Mouse (Mus musculus): ENCODE data around the gene Mcl1. TPM values are rescaled to one million over a fixed set of nuclear protein-coding genes. Genes with fewer than 3 reads are reported as not detected.

Gene Mcl1
- polyA plus RNA-seq, 1 experiment from 2014 or later: 54.2 TPM

GRCm38 (mm10) chr3:95672861-95673706 lies 14.5 kb downstream of the Mcl1 start:
- 0 out of 2 replicates have a peak overlapping the region, but pooled peaks have one; percentile 35 for H3K27ac ChIP-seq
- 62% methylated on average over 10 of the region's 10 CpGs for WGBS

GRCm38 (mm10) chr3:95673707-95674211 lies 15.2 kb downstream of the Mcl1 start:
- peaks cover 31% of the 10 kb centered on the region for H3K36me3 ChIP-seq

More at GRCm38 (mm10) chr3:95672861-95673706, 14.5 kb downstream of the Mcl1 start:
- 0 out of 2 replicates have a peak overlapping the region, but pooled peaks have one; percentile 46 for H3K9ac ChIP-seq
- no peaks in the 10 kb centered on the region for H3K9me3 ChIP-seq
- peaks cover 38% of the 10 kb centered on the region for H3K4me1 ChIP-seq (replicated peaks)
- ATAC-seq (ENCODE audit: low FRiP score): no peak
- H3K4me2 ChIP-seq: no peak overlapping the region
- H3K36me3 ChIP-seq: peaks cover 34% of the 10 kb centered on the region
- H3K27me3 ChIP-seq: no peaks in the 10 kb centered on the region
- H3K4me3 ChIP-seq: no peak overlapping the region

GRCm38 (mm10) chr3:95674236-95674635 lies 15.6 kb downstream of the Mcl1 start:
- Histone ChIP-seq H3K27ac (peak overlapping the region; percentile 66), H3K4me3 (no peak overlapping the region), H3K9ac (0 out of 2 replicates have a peak overlapping the region, but pooled peaks have one; percentile 5), H3K27me3 (no peaks in the 10 kb centered on the region), H3K36me3 (peaks cover 29% of the 10 kb centered on the region), H3K4me2 (no peak overlapping the region), H3K9me3 (no peaks in the 10 kb centered on the region), H3K4me1 (replicated peaks) (peaks cover 31% of the 10 kb centered on the region)
- WGBS: 29% methylated on average over 2 of the region's 2 CpGs
- no peak for ATAC-seq (ENCODE audit: low FRiP score)

More at GRCm38 (mm10) chr3:95673707-95674211, 15.2 kb downstream of the Mcl1 start:
- Histone ChIP-seq H3K4me3 (no peak overlapping the region), H3K4me1 (replicated peaks) (peaks cover 31% of the 10 kb centered on the region), H3K9me3 (no peaks in the 10 kb centered on the region), H3K9ac (0 out of 2 replicates have a peak overlapping the region, but pooled peaks have one; percentile 5), H3K27me3 (no peaks in the 10 kb centered on the region), H3K4me2 (no peak overlapping the region), H3K27ac (peak overlapping the region; percentile 66; the same call in 1 of the 2 replicates)
- ATAC-seq (ENCODE audit: low FRiP score): no peak
- WGBS: 30% methylated on average over 11 of the region's 11 CpGs

- Histone ChIP-seq H3K9me3 (no peaks in the 10 kb centered on the region), H3K4me3 (no peak overlapping the region), H3K27ac (peak overlapping the region; percentile 66; the same call in 1 of the 2 replicates), H3K9ac (no peak overlapping the region), H3K27me3 (no peaks in the 10 kb centered on the region), H3K4me2 (no peak overlapping the region), H3K36me3 (peaks cover 24% of the 10 kb centered on the region), H3K4me1 (replicated peaks) (peaks cover 31% of the 10 kb centered on the region)
- WGBS: 19% methylated on average over 6 of the region's 6 CpGs
- ATAC-seq (ENCODE audit: low FRiP score): no peak
Observed at GRCm38 (mm10) chr3:95674812-95675211, 16.2 kb downstream of the Mcl1 start.

GRCm38 (mm10) chr3:95675301-95676092 lies 16.9 kb downstream of the Mcl1 start:
- ATAC-seq (ENCODE audit: low FRiP score): peak; percentile 58
- H3K27ac ChIP-seq: peak overlapping the region; percentile 66; the same call in 1 of the 2 replicates

GRCm38 (mm10) chr3:95676745-95677419 lies 18.3 kb downstream of the Mcl1 start:
- Histone ChIP-seq H3K36me3 (peaks cover 24% of the 10 kb centered on the region), H3K4me3 (no peak overlapping the region), H3K4me2 (no peak overlapping the region), H3K4me1 (replicated peaks) (peaks cover 43% of the 10 kb centered on the region), H3K9ac (no peak overlapping the region), H3K27me3 (no peaks in the 10 kb centered on the region), H3K27ac (no peak overlapping the region), H3K9me3 (no peaks in the 10 kb centered on the region)
- no peak for ATAC-seq (ENCODE audit: low FRiP score)
- WGBS: 62% methylated on average over 15 of the region's 15 CpGs

More at GRCm38 (mm10) chr3:95675301-95676092, 16.9 kb downstream of the Mcl1 start:
- Histone ChIP-seq H3K4me3 (no peak overlapping the region), H3K4me2 (no peak overlapping the region), H3K4me1 (replicated peaks) (peaks cover 31% of the 10 kb centered on the region), H3K9me3 (no peaks in the 10 kb centered on the region), H3K9ac (no peak overlapping the region), H3K27me3 (no peaks in the 10 kb centered on the region), H3K36me3 (peaks cover 24% of the 10 kb centered on the region)
- 29% methylated on average over 8 of the region's 8 CpGs for WGBS

GRCm38 (mm10) chr3:95677420-95678090 lies 19.0 kb downstream of the Mcl1 start:
- Histone ChIP-seq H3K27me3 (no peaks in the 10 kb centered on the region), H3K4me3 (no peak overlapping the region), H3K27ac (no peak overlapping the region), H3K4me1 (replicated peaks) (peaks cover 43% of the 10 kb centered on the region), H3K4me2 (no peak overlapping the region), H3K9me3 (no peaks in the 10 kb centered on the region), H3K9ac (no peak overlapping the region), H3K36me3 (peaks cover 24% of the 10 kb centered on the region)
- ATAC-seq (ENCODE audit: low FRiP score): no peak
- WGBS: 85% methylated on average over 19 of the region's 19 CpGs

- WGBS: 95% methylated on average over 8 of the region's 8 CpGs
- H3K27ac ChIP-seq: no peak overlapping the region
Observed at GRCm38 (mm10) chr3:95679551-95679950, 21.0 kb downstream of the Mcl1 start.

GRCm38 (mm10) chr3:95680673-95681072 lies 22.1 kb downstream of the Mcl1 start:
- no peak for ATAC-seq (ENCODE audit: low FRiP score)
- 90% methylated on average over 6 of the region's 6 CpGs for WGBS
- peaks cover 13% of the 10 kb centered on the region for H3K4me1 ChIP-seq (replicated peaks)
- H3K9me3 ChIP-seq: no peaks in the 10 kb centered on the region
- no peak overlapping the region for H3K4me2 ChIP-seq
- H3K36me3 ChIP-seq: peaks cover 6% of the 10 kb centered on the region; the same call in 1 of the 2 replicates
- H3K27me3 ChIP-seq: no peaks in the 10 kb centered on the region
- H3K4me3 ChIP-seq: no peak overlapping the region
- no peak overlapping the region for H3K27ac ChIP-seq
- peak overlapping the region; percentile 35; the same call in 1 of the 2 replicates for H3K9ac ChIP-seq

More at GRCm38 (mm10) chr3:95679551-95679950, 21.0 kb downstream of the Mcl1 start:
- Histone ChIP-seq H3K9me3 (no peaks in the 10 kb centered on the region), H3K4me3 (no peak overlapping the region), H3K27me3 (no peaks in the 10 kb centered on the region), H3K4me1 (replicated peaks) (peaks cover 24% of the 10 kb centered on the region), H3K4me2 (no peak overlapping the region), H3K36me3 (peaks cover 6% of the 10 kb centered on the region; the same call in 1 of the 2 replicates), H3K9ac (no peak overlapping the region)
- no peak for ATAC-seq (ENCODE audit: low FRiP score)

GRCm38 (mm10) chr3:95681365-95681764 lies 22.8 kb downstream of the Mcl1 start:
- WGBS: 64% methylated on average over 11 of the region's 11 CpGs
- Histone ChIP-seq H3K27ac (0 out of 2 replicates have a peak overlapping the region, but pooled peaks have one; percentile 12), H3K36me3 (peaks cover 6% of the 10 kb centered on the region; the same call in 1 of the 2 replicates), H3K27me3 (peaks cover 2% of the 10 kb centered on the region; the same call in 1 of the 2 replicates), H3K9ac (peak overlapping the region; percentile 35; the same call in 1 of the 2 replicates), H3K4me2 (no peak overlapping the region), H3K4me1 (replicated peaks) (peaks cover 12% of the 10 kb centered on the region), H3K9me3 (no peaks in the 10 kb centered on the region), H3K4me3 (no peak overlapping the region)
- no peak for ATAC-seq (ENCODE audit: low FRiP score)

- Histone ChIP-seq H3K36me3 (no peaks in the 10 kb centered on the region), H3K9me3 (no peaks in the 10 kb centered on the region), H3K4me3 (no peak overlapping the region), H3K27me3 (peaks cover 11% of the 10 kb centered on the region; the same call in 1 of the 2 replicates), H3K9ac (no peak overlapping the region), H3K4me2 (no peak overlapping the region), H3K27ac (no peak overlapping the region), H3K4me1 (replicated peaks) (peaks cover 27% of the 10 kb centered on the region)
- WGBS: 67% methylated on average over 5 of the region's 5 CpGs
- no peak for ATAC-seq (ENCODE audit: low FRiP score)
Observed at GRCm38 (mm10) chr3:95682878-95683277, 24.3 kb downstream of the Mcl1 start.
